Mouse (Mus musculus) CH12.LX (cell line): ENCODE data around the gene Camsap2. TPM values are rescaled to one million over a fixed set of nuclear protein-coding genes. Genes with fewer than 3 reads are reported as not detected.

Source experiments
- DNase-seq: peaks from one replicate; pipeline ENCODE4 v3.0.0-alpha.2; 2013; ENCODE audit errors: extremely low read depth
- H3K27ac ChIP-seq: 2 replicates; pipeline ENCODE4 v1.5.1; 2012; ENCODE audit warnings: low read depth, mild to moderate bottlenecking, control low read depth, moderate library complexity; ENCODE audit not compliant: insufficient read depth
- H3K27me3 ChIP-seq: replicated peaks from 2 replicates; pipeline ENCODE3; 2012; ENCODE audit warnings: inconsistent platforms
- H3K36me3 ChIP-seq, 2 experiments: replicated peaks in 1 of 2; 2 replicates each; pipeline versions ENCODE3 to v1.6.1; 2012; ENCODE audit warnings: inconsistent platforms in 1 of 2, low read length in 1 of 2, mild to moderate bottlenecking in 1 of 2, mixed read lengths in 1 of 2, moderate library complexity in 1 of 2; ENCODE audit not compliant: control insufficient read depth in 1 of 2, insufficient read depth in 1 of 2
- H3K4me1 ChIP-seq, 2 experiments: 2 replicates each; pipeline ENCODE4 v1.6.1; 2012; ENCODE audit warnings: inconsistent platforms in 1 of 2, moderate library complexity in 1 of 2; ENCODE audit not compliant: insufficient read depth in 2 of 2, control insufficient read depth in 1 of 2
- H3K4me2 ChIP-seq: 2 replicates; pipeline ENCODE4 v1.6.1; 2012; ENCODE audit warnings: low read depth, mild to moderate bottlenecking, control low read depth; ENCODE audit not compliant: poor library complexity, insufficient read depth, severe bottlenecking
- H3K4me3 ChIP-seq, 3 experiments: fragments of 150-350 bp in 1 of 3; sonication (generic) in 1 of 3; replicated peaks in 1 of 3; 2 replicates each; pipeline versions ENCODE3 to v1.5.1; 2011 to 2012; ENCODE audit warnings: low read depth in 2 of 3, low read length in 2 of 3, mild to moderate bottlenecking in 2 of 3, moderate library complexity in 2 of 3, control low read depth in 1 of 3, improper control_type of control experiment in 1 of 3, inconsistent platforms in 1 of 3, mixed read lengths in 1 of 3; ENCODE audit not compliant: poor library complexity in 1 of 3
- H3K79me2 ChIP-seq: replicated peaks from 2 replicates; pipeline ENCODE4 v1.6.1; 2012; ENCODE audit warnings: mild to moderate bottlenecking, moderate library complexity; ENCODE audit not compliant: control insufficient read depth, poor library complexity, insufficient read depth, severe bottlenecking; ENCODE audit errors: extremely low read depth
- H3K9ac ChIP-seq: 2 replicates; pipeline ENCODE4 v1.6.1; 2012; ENCODE audit warnings: low read depth, mild to moderate bottlenecking, control low read depth, moderate library complexity; ENCODE audit not compliant: insufficient read depth
- H3K9me3 ChIP-seq: replicated peaks from 2 replicates; pipeline ENCODE3; 2012; ENCODE audit warnings: low read length, inconsistent platforms, mixed read lengths
- BHLHE40 ChIP-seq: IDR thresholded peaks from 2 replicates; pipeline ENCODE4 v1.6.1; 2011; ENCODE audit warnings: mild to moderate bottlenecking, low read depth, low read length, improper control_type of control experiment
- CTCF ChIP-seq, 2 experiments: IDR thresholded peaks in 1 of 2; conservative IDR thresholded peaks in 1 of 2; 2 replicates each; pipeline ENCODE4 v1.5.1; 2011 to 2012; ENCODE audit warnings: low read depth in 2 of 2, low read length in 2 of 2, improper control_type of control experiment in 1 of 2, inconsistent platforms in 1 of 2, mild to moderate bottlenecking in 1 of 2, moderate library complexity in 1 of 2
- E2F4 ChIP-seq: IDR thresholded peaks from 2 replicates; pipeline ENCODE4 v1.6.1; 2011; ENCODE audit warnings: low read depth, low read length, improper control_type of control experiment; ENCODE audit not compliant: insufficient replicate concordance
- ELF1 ChIP-seq: IDR thresholded peaks from 2 replicates; pipeline ENCODE4 v1.6.1; 2014; ENCODE audit warnings: low read depth, mild to moderate bottlenecking, inconsistent platforms, low read length, improper control_type of control experiment
- EP300 ChIP-seq: IDR thresholded peaks from 2 replicates; pipeline ENCODE4 v1.6.1; 2011; ENCODE audit warnings: low read length, improper control_type of control experiment
- ETS1 ChIP-seq: conservative IDR thresholded peaks from 2 replicates; pipeline ENCODE4 v1.6.1; 2012; ENCODE audit warnings: low read depth, mild to moderate bottlenecking, inconsistent platforms, low read length, improper control_type of control experiment, moderate library complexity
- GABPA ChIP-seq: IDR thresholded peaks from 2 replicates; pipeline ENCODE4 v1.6.1; 2012; ENCODE audit warnings: low read depth, low read length, improper control_type of control experiment, inconsistent platforms; ENCODE audit not compliant: insufficient replicate concordance
- JUN ChIP-seq: IDR thresholded peaks from 2 replicates; pipeline ENCODE4 v1.6.1; 2011; ENCODE audit warnings: low read depth, mild to moderate bottlenecking, low read length, improper control_type of control experiment, moderate library complexity; ENCODE audit not compliant: insufficient read depth
- KAT2A ChIP-seq: IDR thresholded peaks from 2 replicates; pipeline ENCODE4 v1.6.1; 2012; ENCODE audit warnings: low read length, improper control_type of control experiment, inconsistent platforms; ENCODE audit not compliant: insufficient replicate concordance
- MAFK ChIP-seq: IDR thresholded peaks from 2 replicates; pipeline ENCODE4 v1.6.1; 2011; ENCODE audit warnings: low read length, improper control_type of control experiment; ENCODE audit not compliant: insufficient replicate concordance
- MAX ChIP-seq: IDR thresholded peaks from 2 replicates; pipeline ENCODE4 v1.6.1; 2011; ENCODE audit warnings: low read length, improper control_type of control experiment
- MEF2A ChIP-seq: IDR thresholded peaks from 2 replicates; pipeline ENCODE4 v1.6.1; 2014; ENCODE audit warnings: low read depth, mild to moderate bottlenecking, inconsistent platforms, low read length, improper control_type of control experiment, borderline replicate concordance
- MXI1 ChIP-seq: IDR thresholded peaks from 2 replicates; pipeline ENCODE4 v1.6.1; 2011; ENCODE audit warnings: mild to moderate bottlenecking, low read depth, low read length, improper control_type of control experiment
- POLR2A ChIP-seq: IDR thresholded peaks from 2 replicates; pipeline ENCODE4 v1.6.1; 2011; ENCODE audit warnings: low read depth, mild to moderate bottlenecking, improper control_type of control experiment, low read length
- POLR2AphosphoS2 ChIP-seq: IDR thresholded peaks from 2 replicates; pipeline ENCODE4 v1.6.1; 2011; ENCODE audit warnings: low read depth, low read length, improper control_type of control experiment
- RAD21 ChIP-seq: IDR thresholded peaks from 2 replicates; pipeline ENCODE4 v1.6.1; 2011; ENCODE audit warnings: low read depth, mild to moderate bottlenecking, low read length, improper control_type of control experiment, moderate library complexity
- RCOR1 ChIP-seq: conservative IDR thresholded peaks from 2 replicates; pipeline ENCODE4 v1.6.1; 2012; ENCODE audit warnings: low read depth, mild to moderate bottlenecking, inconsistent platforms, low read length, improper control_type of control experiment
- SIN3A ChIP-seq: IDR thresholded peaks from 2 replicates; pipeline ENCODE4 v1.6.1; 2012; ENCODE audit warnings: low read length, improper control_type of control experiment, inconsistent platforms
- SMC3 ChIP-seq: IDR thresholded peaks from 2 replicates; pipeline ENCODE4 v1.6.1; 2011; ENCODE audit warnings: low read depth, low read length, improper control_type of control experiment
- TBP ChIP-seq: conservative IDR thresholded peaks from 2 replicates; pipeline ENCODE4 v1.6.1; 2011; ENCODE audit warnings: low read depth, low read length, improper control_type of control experiment
- TCF12 ChIP-seq: IDR thresholded peaks from 2 replicates; pipeline ENCODE4 v1.6.1; 2014; ENCODE audit warnings: low read depth, mild to moderate bottlenecking, inconsistent platforms, low read length, improper control_type of control experiment
- USF1 ChIP-seq: IDR thresholded peaks from 2 replicates; pipeline ENCODE4 v1.6.1; 2014; ENCODE audit warnings: low read depth, mild to moderate bottlenecking, inconsistent platforms, low read length, improper control_type of control experiment
- USF2 ChIP-seq: conservative IDR thresholded peaks from 2 replicates; pipeline ENCODE4 v1.6.1; 2011; ENCODE audit warnings: low read depth, low read length, improper control_type of control experiment
- ZC3H11A ChIP-seq: IDR thresholded peaks from 2 replicates; pipeline ENCODE4 v1.6.1; 2012; ENCODE audit warnings: low read depth, mild to moderate bottlenecking, inconsistent platforms, low read length, improper control_type of control experiment
- ZMIZ1 ChIP-seq: IDR thresholded peaks from 2 replicates; pipeline ENCODE4 v1.6.1; 2012; ENCODE audit warnings: low read depth, mild to moderate bottlenecking, inconsistent platforms, low read length, improper control_type of control experiment
- ZNF384 ChIP-seq: IDR thresholded peaks from 2 replicates; pipeline ENCODE4 v1.6.1; 2012; ENCODE audit warnings: low read depth, low read length, improper control_type of control experiment, inconsistent platforms
- dilution Hi-C: fragments of 300-500 bp; cut with MboI; formaldehyde crosslinking; loops from 2 replicates; pipeline ENCODE4 v1.14.3; 2020; ENCODE audit warnings: low sequenced_read_pairs; ENCODE audit not compliant: extremely low pct_unique_long_range_greater_than_20kb, extremely low pct_ligation_motif_present
- in situ Hi-C: fragments of 300-500 bp; cut with MboI; formaldehyde crosslinking; loops from 3 replicates; pipeline ENCODE4 v1.14.3; 2019; ENCODE audit warnings: low sequenced_read_pairs, low pct_ligation_motif_present, low pct_unique_long_range_greater_than_20kb, mixed read lengths
- polyA plus RNA-seq: library from polyadenylated mRNA; unstranded; fragments of >175 nt; gene quantifications from 2 replicates; pipeline ENCODE4 v1.2.1, GENCODE M21; 2012; ENCODE audit warnings: low read depth; ENCODE audit not compliant: insufficient read length
- total RNA-seq, 2 experiments: library from RNA; depleted of rRNA; stranded (reverse); fragments of 300-350 nt in 1 of 2; fragments of >200 nt in 1 of 2; gene quantifications; 2 replicates each; pipeline ENCODE4 v1.2.3; 2012 to 2014

Camsap2 gene
- total and polyA plus RNA-seq, 3 experiments: 5.6 to 11.3 (median 9.5) TPM

GRCm38 (mm10) chr1:136343727-136344126 is 2.2 kb downstream of the Camsap2 start:
- DNase-seq: no peak
- in situ Hi-C loops: no loop called here
- Histone ChIP-seq H3K4me2 (peak overlapping the region; percentile 87), H3K79me2 (peaks cover 32% of the 10 kb centered on the region), H3K36me3 (peaks cover 3 to 14% of the 10 kb centered on the region in 2 experiments), H3K27ac (no peak overlapping the region), H3K9ac (peak overlapping the region; percentile 57), H3K27me3 (peaks cover 3% of the 10 kb centered on the region), H3K9me3 (no peaks in the 10 kb centered on the region), H3K4me1 (peaks cover 10 to 20% of the 10 kb centered on the region in 2 experiments), H3K4me3 (peak overlapping the region in 1 of 3 experiments; percentile 10)
- dilution Hi-C loops: no loop called here
- TF ChIP-seq SIN3A (0 out of 2 replicates have a peak, but pooled peaks have one; percentile 29), MAX (no peak)

- TF ChIP-seq ZMIZ1 (no peak), ELF1 (no peak), POLR2AphosphoS2 (no peak), POLR2A (no peak), RAD21 (peak; percentile 12), CTCF (conservative IDR thresholded peaks at IDR 0.05 in 1 of 2, IDR thresholded peaks at IDR 0.05 in 1 of 2; ENCODE audit: low read depth in 2 of 2, low read length in 2 of 2) (peak in 1 of 2 experiments; percentile 47; a peak in 2 of 4 replicates), ETS1 (no peak), SMC3 (no peak; the same call in 1 of the 2 replicates)
- Histone ChIP-seq H3K9me3 (no peaks in the 10 kb centered on the region), H3K4me2 (no peak overlapping the region), H3K4me1 (peaks cover 7 to 13% of the 10 kb centered on the region in 2 experiments; a peak in 3 of 4 replicates), H3K4me3 (no peak overlapping the region), H3K79me2 (peaks cover 32% of the 10 kb centered on the region), H3K27ac (no peak overlapping the region), H3K27me3 (no peaks in the 10 kb centered on the region), H3K36me3 (peaks cover 3 to 17% of the 10 kb centered on the region in 2 experiments), H3K9ac (no peak overlapping the region)
- DNase-seq: no peak
- in situ Hi-C loops (no loop called here), dilution Hi-C loops (no loop called here)
These were observed 5.4 kb downstream of the Camsap2 start for GRCm38 (mm10) chr1:136340541-136340940.

GRCm38 (mm10) chr1:136334743-136335142 is 11.2 kb downstream of the Camsap2 start:
- peaks cover 3 to 35% of the 10 kb centered on the region in 2 experiments for H3K36me3 ChIP-seq
- no peaks in the 10 kb centered on the region for H3K27me3 ChIP-seq
- in situ Hi-C loops: no loop called here
- H3K4me2 ChIP-seq: no peak overlapping the region
- DNase-seq: no peak
- no peak overlapping the region for H3K27ac ChIP-seq
- H3K79me2 ChIP-seq: peaks cover 2% of the 10 kb centered on the region; the same call in 1 of the 2 replicates
- dilution Hi-C loops: no loop called here
- TF ChIP-seq KAT2A (no peak), TBP (no peak), MXI1 (no peak), ZC3H11A (no peak), MEF2A (no peak), BHLHE40 (no peak), USF1 (no peak), MAFK (no peak), GABPA (no peak), POLR2AphosphoS2 (no peak), RAD21 (no peak), USF2 (no peak), TCF12 (no peak), E2F4 (no peak), MAX (no peak), ZNF384 (no peak), RCOR1 (no peak), JUN (no peak), EP300 (no peak)
- no peak overlapping the region for H3K4me3 ChIP-seq
- H3K9me3 ChIP-seq: no peaks in the 10 kb centered on the region
- H3K4me1 ChIP-seq: peaks cover 0 to 7% of the 10 kb centered on the region in 2 experiments; a peak in 1 of 4 replicates
- no peak overlapping the region for H3K9ac ChIP-seq
